Mouse (Mus musculus) cerebellum, adult 9-11 months (tissue): Measurements from ENCODE around the gene Dhh.
A peak's percentile ranks its signal among the peaks of the same experiment; 100 is the strongest.

Experiments
- DNase-seq: peaks from one replicate; pipeline ENCODE4 v3.0.0; 2022

Gene Dhh

GRCm38 (mm10) chr15:98871070-98871915 lies 27.0 kb downstream of the Dhh start, which contains the start of gene Kmt2d:
Kmt2d (minus strand) TSS chr15:98871204.
- DNase-seq = peak; percentile 51

GRCm38 (mm10) chr15:98870179-98871069 lies 27.9 kb downstream of the Dhh start:
- peak; percentile 80 for DNase-seq

DNA sequence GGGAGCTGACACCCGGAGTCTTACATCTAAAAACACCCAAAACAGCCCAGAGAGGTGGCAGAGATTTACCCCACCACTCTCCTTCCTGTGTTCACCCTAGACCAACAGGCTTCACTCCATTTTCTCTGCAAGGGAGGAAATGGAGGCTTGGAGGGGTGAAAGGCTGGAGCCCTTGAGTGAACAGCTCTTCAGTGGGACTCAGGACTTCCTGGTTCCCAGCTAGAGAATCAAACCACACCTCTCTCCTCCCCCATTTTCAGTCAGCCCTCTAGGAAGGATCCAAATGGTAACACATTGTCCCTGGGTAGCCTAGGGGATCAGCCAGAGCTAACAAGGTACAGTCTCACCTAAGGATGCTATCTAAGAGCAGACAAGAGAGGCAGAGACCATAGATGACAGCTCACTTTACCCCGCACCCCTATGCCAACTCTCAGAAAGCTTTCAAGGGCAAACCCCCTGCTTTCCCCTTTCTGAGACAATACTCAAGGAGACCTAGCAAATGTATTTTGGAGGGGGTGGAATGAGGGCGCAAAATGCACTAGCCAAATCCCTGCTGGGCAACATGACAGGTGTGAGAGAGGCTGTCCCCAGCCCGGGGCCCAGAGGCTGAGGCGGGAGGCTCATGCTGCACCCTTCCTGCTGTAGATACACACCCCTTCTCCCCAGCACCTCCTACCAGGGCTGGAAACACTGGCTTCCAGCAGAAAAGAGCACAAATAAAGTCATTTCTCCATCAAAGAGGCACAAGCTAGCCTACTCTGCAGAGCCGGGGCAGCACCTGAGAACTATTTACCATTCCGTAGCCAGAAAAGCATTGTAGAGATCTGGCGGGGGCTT lies 28.8 kb downstream of the Dhh start:
- peak; percentile 56 for DNase-seq

- DNase-seq = no peak
Observed at GRCm38 (mm10) chr15:98868346-98869063, 29.8 kb downstream of the Dhh start.

GRCm38 (mm10) chr15:98867321-98867720 lies 31.0 kb downstream of the Dhh start:
- peak; percentile 58 for DNase-seq

DNA sequence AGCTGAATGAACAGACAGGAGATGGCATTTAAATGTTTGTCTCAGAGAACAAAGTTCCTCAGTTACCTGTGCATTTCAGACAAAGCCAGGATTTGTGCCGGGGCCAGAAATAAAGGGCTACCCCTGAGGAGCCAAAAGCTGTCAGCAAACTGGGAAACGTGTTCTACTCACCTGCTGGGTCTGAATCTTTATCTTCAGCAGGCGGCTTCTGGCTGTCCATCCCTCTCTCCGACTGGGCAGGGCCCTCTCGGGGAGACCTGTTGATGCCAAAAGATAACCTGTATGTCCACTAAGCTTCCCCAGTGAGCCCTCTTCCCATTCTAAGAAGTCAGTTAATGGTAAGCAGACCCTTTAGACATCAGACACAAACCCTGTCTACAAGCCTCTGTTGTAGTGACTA lies 31.8 kb downstream of the Dhh start:
- no peak for DNase-seq

DNA sequence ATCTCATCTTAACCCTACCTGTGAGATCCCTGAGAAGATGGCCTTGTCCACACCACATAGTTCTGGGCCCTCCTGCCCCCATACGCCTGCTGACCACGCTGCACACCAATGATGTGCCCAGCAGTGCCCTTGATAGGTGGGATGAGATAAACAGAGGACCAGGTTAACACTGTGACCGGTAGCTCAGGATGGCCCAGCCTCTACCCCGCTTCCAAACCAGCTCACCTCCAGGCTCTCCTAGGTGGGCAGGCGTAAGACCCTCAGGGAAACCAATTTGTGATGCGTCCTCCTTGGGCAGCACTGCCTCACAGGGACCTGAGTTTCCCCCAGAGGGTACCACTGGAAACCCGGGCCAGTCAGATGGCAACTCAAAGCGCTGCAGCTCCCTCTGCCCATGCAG lies 32.6 kb downstream of the Dhh start:
- DNase-seq = no peak

GRCm38 (mm10) chr15:98864951-98865350 lies 33.4 kb downstream of the Dhh start:
- no peak for DNase-seq

DNA sequence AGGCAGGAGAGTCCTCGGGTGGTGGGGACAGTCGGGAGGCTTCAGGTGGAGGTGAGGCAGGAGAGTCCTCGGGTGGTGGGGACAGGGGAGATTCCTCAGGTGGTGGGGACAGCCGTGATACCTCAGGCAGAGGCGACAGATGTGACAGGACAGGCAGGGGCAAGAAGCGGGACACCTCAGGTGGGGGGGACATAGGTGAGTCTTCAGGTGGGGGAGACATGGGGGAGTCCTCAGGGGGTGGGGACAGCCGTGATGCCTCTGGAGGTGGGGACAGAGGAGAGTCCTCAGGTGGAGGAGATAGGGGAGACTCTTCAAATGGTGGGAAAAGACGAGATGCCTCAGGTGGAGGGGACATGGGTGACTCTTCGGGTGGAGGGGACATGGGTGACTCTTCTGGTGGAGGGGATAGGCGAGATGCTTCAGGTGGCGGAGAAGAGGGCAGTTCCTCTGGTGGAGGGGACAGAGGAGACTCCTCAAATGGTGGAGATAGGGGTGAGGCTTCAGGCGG lies 34.8 kb downstream of the Dhh start:
- no peak for DNase-seq

- DNase-seq = peak; percentile 38
Observed at GRCm38 (mm10) chr15:98861701-98862410, 36.5 kb downstream of the Dhh start.

DNA sequence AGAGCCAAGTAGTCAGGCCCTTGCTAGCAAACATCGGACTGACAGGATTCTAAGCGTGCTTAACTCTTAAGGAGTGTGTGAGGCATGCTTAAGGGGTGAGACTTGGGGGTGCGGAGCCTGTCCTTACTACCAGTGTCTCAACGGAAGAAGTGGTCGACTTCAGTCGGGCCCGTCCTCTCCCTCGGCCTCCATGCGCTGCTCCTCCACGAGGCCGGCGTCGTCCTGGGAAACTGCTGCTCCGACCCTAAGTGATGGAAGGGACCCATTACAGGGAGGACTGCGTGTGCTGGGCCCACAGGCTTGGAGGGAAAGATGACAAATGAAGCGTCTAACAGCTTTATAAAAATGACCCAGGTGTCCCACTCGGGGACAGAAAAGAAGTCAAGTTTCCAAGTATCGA lies 37.4 kb downstream of the Dhh start:
- no peak for DNase-seq

DNA sequence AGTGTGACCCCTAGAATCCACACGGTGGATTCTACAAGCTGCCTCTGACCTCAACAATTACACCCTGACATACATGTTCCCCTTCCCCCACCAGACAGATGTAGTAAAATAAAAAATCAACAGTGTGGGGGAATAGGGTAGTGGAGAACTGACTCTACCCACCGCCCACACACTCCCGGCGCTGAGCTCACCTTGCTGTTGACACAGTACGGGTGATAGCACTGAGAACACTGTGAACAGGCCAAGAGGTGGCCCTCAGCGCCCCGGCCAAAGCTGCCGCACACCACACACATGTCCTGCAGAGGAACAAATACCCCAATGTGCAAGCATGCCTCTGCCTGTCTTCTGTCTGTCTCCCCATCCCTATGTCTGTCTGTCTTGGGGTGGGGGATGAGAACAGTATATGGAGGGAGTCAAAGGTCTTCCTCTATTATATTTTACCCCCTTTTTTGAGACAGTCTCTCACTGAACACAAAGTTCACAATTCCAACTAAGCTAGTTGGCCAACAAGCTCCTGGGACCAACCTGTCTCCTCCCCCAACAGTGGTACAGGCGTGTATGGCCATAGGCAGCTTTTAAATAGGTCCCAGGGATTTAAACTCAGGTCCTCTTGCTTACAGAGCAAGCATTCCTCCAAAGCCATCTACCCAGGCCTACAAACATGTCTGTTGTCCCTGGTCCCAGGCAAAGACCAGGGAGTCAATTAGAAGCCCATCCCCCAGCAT lies 38.9 kb downstream of the Dhh start:
- no peak for DNase-seq

GRCm38 (mm10) chr15:98854214-98854613 lies 44.1 kb downstream of the Dhh start:
- DNase-seq = no peak

DNA sequence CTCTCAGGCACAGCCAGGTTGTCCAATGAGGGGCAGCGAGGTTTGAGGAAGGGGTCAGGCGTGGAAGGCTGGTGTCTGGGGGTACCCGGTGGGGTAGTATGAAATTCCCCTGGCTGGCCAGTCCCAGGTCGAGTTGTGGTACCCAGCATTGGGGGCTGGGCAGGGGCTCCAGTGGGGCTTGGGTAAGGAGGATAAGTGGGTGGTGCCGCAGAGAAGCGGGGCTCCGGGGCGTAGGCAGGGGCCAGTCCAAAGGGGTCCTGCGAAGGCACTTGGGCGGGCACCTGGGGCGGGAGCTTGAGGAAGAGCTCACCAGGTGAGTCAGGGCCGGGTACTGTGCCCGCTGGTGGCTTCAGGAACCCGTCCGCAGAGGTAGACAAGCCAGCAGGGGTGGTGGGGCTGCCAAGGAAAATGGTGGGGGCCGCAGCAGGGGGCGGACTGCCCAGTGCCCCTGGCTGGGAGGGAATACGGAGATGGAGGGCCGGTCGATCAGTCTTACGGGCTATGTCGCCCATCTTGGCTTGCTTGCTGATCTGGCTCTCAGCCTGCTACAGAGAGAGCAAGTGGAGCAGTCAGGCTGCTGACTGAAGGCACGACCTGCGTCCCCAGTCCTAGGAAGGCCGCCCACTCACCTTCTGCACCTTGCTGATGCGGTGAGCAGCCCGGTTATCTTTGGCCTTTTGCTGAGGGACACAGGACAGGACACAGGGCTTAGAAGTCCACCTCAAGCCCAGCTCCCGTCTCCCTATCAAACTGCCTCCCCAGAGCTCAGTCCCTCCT lies 45.0 kb downstream of the Dhh start:
- DNase-seq = peak; percentile 70

DNA sequence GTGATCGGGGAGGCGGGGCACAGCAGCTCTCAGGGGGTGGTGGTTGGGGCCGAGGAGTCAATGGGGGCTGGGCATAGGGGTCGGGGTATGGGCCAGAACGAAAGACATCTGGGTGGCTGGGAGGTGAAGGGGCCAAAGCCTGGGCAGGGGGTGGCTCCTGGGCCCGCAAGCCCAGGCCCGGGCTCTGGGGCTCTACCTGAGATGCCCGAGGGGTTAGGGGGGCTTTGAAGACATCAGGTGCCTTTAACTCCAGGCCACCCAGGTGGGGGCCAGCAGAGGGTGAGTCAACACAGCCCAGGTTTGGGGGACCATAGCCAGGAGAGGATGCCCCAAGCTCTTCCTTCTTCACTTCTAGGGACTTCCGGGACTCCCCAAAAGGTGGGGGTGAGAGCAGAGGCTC lies 45.6 kb downstream of the Dhh start:
- no peak for DNase-seq

DNA sequence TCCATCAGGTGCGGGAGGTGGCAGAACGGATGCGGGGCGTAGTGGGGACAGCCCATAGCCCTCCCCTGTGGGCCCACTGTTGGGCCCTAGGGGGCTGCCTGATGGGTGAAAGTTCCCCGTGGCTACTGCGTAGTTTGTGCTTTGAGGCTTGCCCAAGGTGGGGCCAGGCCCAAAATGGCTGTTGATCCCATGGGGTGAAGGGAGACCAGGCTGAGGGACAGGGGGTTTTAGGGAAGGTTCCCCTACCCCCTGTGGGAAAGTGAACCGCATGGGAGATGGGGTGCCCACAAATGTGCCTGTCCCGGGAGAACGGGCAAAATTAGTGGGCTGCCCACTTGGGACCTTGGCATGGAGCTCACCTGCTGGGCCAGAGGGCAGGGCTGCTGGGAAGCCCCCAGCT lies 46.3 kb downstream of the Dhh start:
- peak; percentile 31 for DNase-seq

- DNase-seq = peak; percentile 35
Observed at GRCm38 (mm10) chr15:98851229-98851818, 47.0 kb downstream of the Dhh start.

- DNase-seq = peak; percentile 64
Observed at GRCm38 (mm10) chr15:98850668-98851067, 47.7 kb downstream of the Dhh start.

- DNase-seq = no peak
Observed at GRCm38 (mm10) chr15:98849956-98850600, 48.3 kb downstream of the Dhh start.
